Mouse (Mus musculus): ENCODE data around the gene Gm49322.

DNA sequence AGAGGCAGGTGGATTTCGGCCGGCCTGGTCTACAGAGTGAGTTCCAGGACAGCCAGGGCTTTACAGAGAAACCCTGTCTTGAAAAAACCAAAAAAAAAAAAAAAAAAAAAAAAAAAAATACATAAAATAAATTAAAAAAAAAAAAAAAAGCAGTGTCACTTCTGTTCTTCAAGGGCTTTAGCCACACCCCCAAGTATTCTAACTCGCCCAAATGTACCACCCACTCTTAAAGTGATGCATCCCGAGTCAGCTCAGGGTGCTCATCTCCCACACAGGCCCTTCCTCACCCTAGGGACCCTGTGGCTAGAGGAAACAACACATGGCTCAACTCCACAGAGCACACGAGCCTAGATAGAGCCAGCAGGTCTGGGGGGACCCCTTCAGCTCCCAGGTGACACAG, 22.8 kb upstream of the Gm49322 start:
- TF ChIP-seq CTCF (IDR thresholded peaks at IDR 0.05; ENCODE audit: borderline replicate concordance, insufficient read depth, low read depth, low read length) (no peak), POLR2A (IDR thresholded peaks at IDR 0.05; ENCODE audit: borderline replicate concordance, insufficient read depth, low read length) (no peak)
